Mouse (Mus musculus): ENCODE data around the gene Akt1s1.
A peak's percentile ranks its signal among the peaks of the same experiment; 100 is the strongest.

Akt1s1 gene

GRCm38 (mm10) chr7:44848561-44849415, at the start of gene Akt1s1, which contains the start of gene Tbc1d17:
Gene Akt1s1 (plus strand): TSS chr7:44848991.
Gene Tbc1d17 (minus strand): TSS chr7:44849079.
- peak; percentile 99 to 100 for DNase-seq

GRCm38 (mm10) chr7:44808927-44809326, 39.9 kb upstream of the Akt1s1 start:
- no peak for DNase-seq

GRCm38 (mm10) chr7:44809466-44809865, 39.3 kb upstream of the Akt1s1 start:
- no peak for DNase-seq

GRCm38 (mm10) chr7:44810365-44810764, 38.4 kb upstream of the Akt1s1 start:
- no peak for DNase-seq

GRCm38 (mm10) chr7:44810819-44811557, 37.8 kb upstream of the Akt1s1 start:
- DNase-seq: no peak

GRCm38 (mm10) chr7:44812651-44813325, 36.0 kb upstream of the Akt1s1 start:
- no peak for DNase-seq

- DNase-seq: no peak
Observed at GRCm38 (mm10) chr7:44813985-44814384, 34.8 kb upstream of the Akt1s1 start.

- no peak for DNase-seq
Observed at GRCm38 (mm10) chr7:44814423-44814822, 34.4 kb upstream of the Akt1s1 start.

- DNase-seq: peak; percentile 43 to 52
Observed at GRCm38 (mm10) chr7:44814952-44815553, 33.7 kb upstream of the Akt1s1 start.

GRCm38 (mm10) chr7:44815721-44816469, 32.9 kb upstream of the Akt1s1 start, which contains the start of the genes Nup62 and Il4i1:
Gene Nup62 (plus strand): TSS chr7:44816088.
Gene Il4i1 (plus strand): TSS chr7:44816387.
- DNase-seq: peak; percentile 100

GRCm38 (mm10) chr7:44816470-44817021, 32.2 kb upstream of the Akt1s1 start, which contains the start of gene Atf5:
Gene Atf5 (minus strand): TSS chr7:44816658.
- no peak for DNase-seq

GRCm38 (mm10) chr7:44817441-44817840, 31.4 kb upstream of the Akt1s1 start:
- no peak for DNase-seq

- DNase-seq: no peak
Observed at GRCm38 (mm10) chr7:44818164-44818563, 30.6 kb upstream of the Akt1s1 start.

- peak; percentile 52 to 67 for DNase-seq
Observed at GRCm38 (mm10) chr7:44818751-44819235, 30.0 kb upstream of the Akt1s1 start.

GRCm38 (mm10) chr7:44819391-44819790, 29.4 kb upstream of the Akt1s1 start:
- no peak for DNase-seq

- DNase-seq: no peak
Observed at GRCm38 (mm10) chr7:44819863-44820262, 28.9 kb upstream of the Akt1s1 start.

GRCm38 (mm10) chr7:44820525-44820924, 28.3 kb upstream of the Akt1s1 start:
- DNase-seq: no peak

GRCm38 (mm10) chr7:44821666-44822448, 26.9 kb upstream of the Akt1s1 start:
- DNase-seq: peak in 1 of 2 experiments; percentile 2

GRCm38 (mm10) chr7:44823409-44823808, 25.4 kb upstream of the Akt1s1 start:
- DNase-seq: no peak

- peak; percentile 92 to 94 for DNase-seq
Observed at GRCm38 (mm10) chr7:44824872-44825271, 23.9 kb upstream of the Akt1s1 start.
